Mouse (Mus musculus) erythroblast, embryonic 14.5 days (primary cell): ENCODE data around the gene Ep400.

Source experiments
- GATA1 ChIP-seq: IDR thresholded peaks from 2 replicates; pipeline ENCODE4 v1.6.1; 2012; ENCODE audit warnings: low read length, inconsistent platforms, mixed read lengths
- TAL1 ChIP-seq: IDR thresholded peaks from 3 replicates; pipeline ENCODE4 v1.6.1; 2012; ENCODE audit warnings: low read length, inconsistent platforms, mixed read lengths

- no peak for TF ChIP-seq GATA1
- no peak for TF ChIP-seq TAL1
Observed at GRCm38 (mm10) chr5:110763890-110764289, 6.6 kb downstream of the Ep400 start.
